Mouse (Mus musculus) granulocyte monocyte progenitor cell, adult 5-6 weeks (primary cell): ENCODE results near the gene Gm42420. TPM values are rescaled to one million over a fixed set of nuclear protein-coding genes. Genes with fewer than 3 reads are reported as not detected.
A peak's percentile ranks its signal among the peaks of the same experiment; 100 is the strongest.

ENCODE experiments used
- ATAC-seq: replicated peaks from 2 replicates; pipeline ENCODE4 v1.8.0; 2016; ENCODE audit warnings: mild to moderate bottlenecking, moderate TSS enrichment, inconsistent platforms; ENCODE audit not compliant: poor library complexity, severe bottlenecking
- total RNA-seq, 2 experiments: library from RNA; stranded (forward) in 1 of 2; stranded (reverse) in 1 of 2; fragments of 200-712, 200-1000 nt in 1 of 2; fragments of >200 nt in 1 of 2; fragmentation: Nextera tagmentation in 1 of 2; gene quantifications; 2 replicates each; pipeline ENCODE4 v1.2.3; 2014 to 2017

The Gm42420 gene
- 2.4 and 4.0 TPM in 2 replicates for total RNA-seq (2014; fragmentation: Nextera tagmentation)
- 0.90 and 1.4 TPM in 2 replicates for total RNA-seq (2017)

- ATAC-seq = no peak
Observed at GRCm38 (mm10) chr6:39585517-39585916, at the start of gene Gm42420. Gene Gm42420, plus strand, starts transcription at chr6:39585753.

DNA sequence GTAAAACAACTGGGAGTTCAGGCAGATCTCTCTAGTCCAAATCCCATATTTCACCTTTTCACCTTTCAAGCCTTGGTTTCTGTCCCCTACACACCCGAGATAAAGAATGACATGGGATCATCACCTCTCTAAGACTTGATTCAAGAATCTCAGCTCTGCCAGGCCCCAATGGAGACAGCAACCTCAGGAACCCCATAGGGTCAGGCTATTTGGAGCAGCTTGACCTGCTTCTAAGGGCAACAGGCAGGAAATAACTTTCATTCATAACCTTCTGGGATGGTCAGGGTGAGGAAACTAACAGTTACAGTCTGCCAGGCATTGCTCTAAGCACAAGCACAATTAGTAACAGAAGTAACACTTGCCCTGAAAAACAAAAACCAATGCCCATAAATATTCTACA, 48.9 kb upstream of the Gm42420 start:
- no peak for ATAC-seq

GRCm38 (mm10) chr6:39537276-39537675, 48.3 kb upstream of the Gm42420 start:
- ATAC-seq = no peak

GRCm38 (mm10) chr6:39538227-39538626, 47.3 kb upstream of the Gm42420 start:
- peak; percentile 94 for ATAC-seq

- ATAC-seq = peak; percentile 26
Observed at GRCm38 (mm10) chr6:39539679-39540155, 45.8 kb upstream of the Gm42420 start.

- no peak for ATAC-seq
Observed at GRCm38 (mm10) chr6:39540563-39540962, 45.0 kb upstream of the Gm42420 start.

GRCm38 (mm10) chr6:39542631-39543597, 42.6 kb upstream of the Gm42420 start:
- ATAC-seq = no peak

- ATAC-seq = no peak
Observed at GRCm38 (mm10) chr6:39543769-39544420, 41.7 kb upstream of the Gm42420 start.

DNA sequence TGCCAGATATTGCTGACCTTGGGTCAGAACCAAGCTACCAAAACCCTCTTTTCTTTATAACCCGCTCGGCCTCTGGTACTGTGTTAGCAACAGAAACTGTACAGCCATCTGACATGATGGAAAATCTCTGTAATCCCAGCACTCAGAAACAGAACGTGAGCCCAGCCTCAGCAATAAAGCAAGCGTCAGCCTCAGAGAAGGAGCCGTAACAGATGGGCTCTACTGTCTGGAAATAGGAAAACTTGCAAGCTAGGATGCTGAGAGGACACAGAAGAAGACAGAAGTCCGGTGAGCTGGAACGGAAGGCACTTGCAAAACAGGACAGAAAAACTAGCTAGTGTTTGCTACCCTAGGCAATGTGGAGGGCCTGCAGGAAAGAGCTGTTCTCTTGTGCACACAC, 40.1 kb upstream of the Gm42420 start:
- ATAC-seq = no peak

GRCm38 (mm10) chr6:39548030-39548429, 37.5 kb upstream of the Gm42420 start:
- ATAC-seq = no peak

DNA sequence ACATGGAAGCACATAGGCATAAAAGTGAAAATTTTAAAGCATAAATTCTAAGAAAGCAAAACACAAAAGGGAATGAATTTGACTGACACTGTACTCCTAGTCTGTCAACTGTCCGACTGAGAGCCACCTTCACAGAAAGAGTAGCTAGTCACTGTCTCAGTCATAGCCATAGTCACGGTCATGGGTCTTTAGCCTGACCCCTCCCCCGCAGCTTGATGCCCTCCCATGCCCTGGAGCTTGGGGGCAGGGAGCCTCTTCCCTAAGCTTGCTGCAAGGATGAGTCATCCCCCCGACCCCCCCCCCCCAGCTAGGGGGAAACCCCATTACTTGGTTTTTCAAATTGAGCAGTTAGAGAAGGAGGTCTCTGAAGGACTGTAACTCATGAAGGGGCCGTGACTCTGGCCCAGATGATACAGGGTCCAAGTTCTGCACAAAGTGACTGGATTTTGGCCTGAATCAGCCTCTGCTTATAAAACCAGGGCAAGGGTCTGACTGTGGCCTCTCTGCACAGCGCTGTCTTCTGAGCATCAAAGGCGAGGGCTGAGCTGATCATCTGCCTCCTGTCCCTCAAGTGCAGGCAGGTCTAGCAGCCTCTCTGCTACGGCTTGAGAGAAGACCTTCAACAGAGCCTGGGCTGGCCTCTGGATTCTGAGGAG, 33.4 kb upstream of the Gm42420 start:
- ATAC-seq = peak; percentile 89

GRCm38 (mm10) chr6:39554888-39555647, 30.5 kb upstream of the Gm42420 start:
- ATAC-seq = no peak

DNA sequence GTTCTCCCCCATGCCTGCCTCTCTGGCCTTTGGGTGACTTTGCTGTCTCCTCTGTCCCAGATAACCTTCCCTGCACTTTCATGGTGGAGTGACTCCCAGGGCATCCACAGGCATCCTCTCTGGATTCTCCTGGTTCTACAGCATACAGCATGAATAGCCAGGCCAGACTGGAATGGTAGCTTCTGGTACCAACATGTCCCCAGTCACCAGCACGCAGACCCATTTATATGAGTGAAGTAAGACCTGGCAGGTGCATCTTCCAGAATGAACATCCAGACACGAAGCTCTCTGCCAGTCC, 30.0 kb upstream of the Gm42420 start:
- ATAC-seq = no peak

GRCm38 (mm10) chr6:39556900-39557659, 28.5 kb upstream of the Gm42420 start:
- peak; percentile 30; the same call in 1 of the 2 replicates for ATAC-seq

DNA sequence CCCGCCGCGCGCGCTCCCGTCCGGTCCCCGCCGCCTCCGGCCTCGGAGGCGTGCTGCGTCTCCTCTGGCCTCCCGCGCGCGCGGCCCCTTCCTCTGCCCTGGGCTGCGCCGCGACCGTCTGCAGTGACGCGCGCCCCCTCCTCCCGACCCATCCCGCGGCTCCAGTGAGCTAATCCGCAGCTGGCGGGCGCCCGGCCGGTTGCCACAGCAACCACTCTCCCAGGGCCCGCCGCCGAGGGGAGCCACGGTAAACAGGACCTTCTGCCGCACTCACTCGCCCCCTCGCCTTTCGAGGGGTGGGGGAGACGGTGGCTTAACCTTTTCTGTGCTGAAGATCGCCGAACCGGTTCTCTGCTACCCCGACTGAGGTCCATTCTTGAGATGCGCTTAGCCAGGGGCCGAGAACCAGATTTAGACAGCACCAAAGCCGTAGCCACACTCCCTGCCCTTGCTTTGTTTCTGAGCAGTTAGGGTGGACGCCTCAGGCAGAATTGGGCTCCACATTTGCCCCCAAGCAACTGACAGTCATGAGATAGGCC, 27.8 kb upstream of the Gm42420 start, which contains the start of gene Dennd2a:
TSS of gene Dennd2a (minus strand) at position 145 of the 539 bp plus-strand sequence.
- ATAC-seq = peak; percentile 62

DNA sequence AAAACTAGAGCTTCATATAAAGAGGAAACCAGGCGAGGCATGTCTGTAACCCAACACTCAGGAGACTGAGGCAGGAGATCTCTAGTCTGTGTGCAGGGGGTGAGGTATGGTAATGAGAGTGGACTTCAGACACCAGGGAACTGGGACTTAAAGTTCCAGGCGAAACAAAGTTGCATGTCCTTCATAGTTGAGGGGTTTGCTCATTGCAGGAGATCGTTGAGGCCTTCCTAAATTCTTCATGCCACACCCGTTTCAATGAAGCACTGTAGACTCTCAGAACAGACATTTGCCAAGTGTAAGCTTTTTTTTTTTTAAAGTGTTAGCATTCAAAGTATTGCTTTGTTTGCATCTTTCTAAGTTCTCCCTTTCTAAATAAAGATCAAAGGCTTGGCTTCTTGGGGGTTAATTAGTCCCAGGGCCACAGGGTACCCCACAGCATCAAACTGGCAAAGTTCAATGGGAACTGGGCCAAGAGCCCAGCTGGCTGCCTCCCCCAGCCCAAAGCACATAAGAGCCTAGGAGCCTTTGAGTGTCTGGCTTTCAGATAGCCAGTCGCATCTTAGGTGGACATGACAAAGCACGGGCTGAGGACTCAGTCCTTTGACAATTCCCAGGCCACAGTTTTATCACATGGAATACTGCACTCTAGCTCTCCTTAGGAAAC, 26.1 kb upstream of the Gm42420 start:
- no peak for ATAC-seq

DNA sequence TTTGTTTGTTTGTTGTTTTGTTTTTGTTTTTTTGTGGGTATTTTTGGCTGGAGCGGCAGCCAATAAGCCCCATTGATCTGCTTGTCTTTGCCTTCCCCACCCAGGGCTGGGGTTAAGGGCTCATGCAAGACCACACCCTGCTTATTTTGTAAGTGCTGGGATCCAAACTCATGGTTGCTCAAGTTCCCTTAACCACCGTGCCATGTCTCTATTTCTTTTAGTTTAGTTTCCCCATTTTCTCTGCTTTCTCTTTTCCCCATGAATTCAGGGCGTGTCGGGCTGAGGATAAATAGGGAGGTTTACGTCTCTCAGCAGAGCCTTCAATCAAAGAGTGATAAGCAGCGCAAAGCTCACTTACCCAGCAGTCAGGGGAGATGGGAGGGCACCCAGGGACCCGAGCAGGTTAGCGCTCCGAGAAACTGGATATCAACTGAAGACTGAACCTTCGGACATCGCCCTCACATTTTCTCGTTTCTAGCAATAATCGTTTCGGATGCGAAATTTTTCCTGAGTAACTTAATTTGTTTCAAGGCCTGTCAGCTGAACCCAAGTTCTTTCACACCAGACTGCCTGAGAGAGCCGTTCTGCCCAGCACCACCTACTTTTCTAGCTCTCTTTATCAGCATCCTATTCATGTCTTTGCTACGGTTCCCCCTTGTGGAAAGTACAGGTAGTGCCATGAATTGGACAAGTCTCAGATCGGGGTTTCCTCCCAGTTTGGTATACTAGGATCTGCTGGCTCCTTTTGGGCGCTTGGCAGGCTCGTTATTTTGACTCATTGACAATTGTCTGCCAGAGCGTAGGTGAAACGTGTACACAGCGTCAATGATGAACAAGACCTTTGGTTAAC, 23.2 kb upstream of the Gm42420 start:
- ATAC-seq = peak; percentile 83

- peak; percentile 73 for ATAC-seq
Observed at GRCm38 (mm10) chr6:39567528-39567927, 18.0 kb upstream of the Gm42420 start.
